Mouse (Mus musculus) hindbrain, embryonic 11.5 days (tissue): ENCODE data around the gene Sfxn3. TPM values are rescaled to one million over a fixed set of nuclear protein-coding genes. Genes with fewer than 3 reads are reported as not detected.

Experiments
- ATAC-seq: fragments of 200-750 bp; cut with Nextera tagmentation; 2 replicates; pipeline ENCODE4 v1.8.0; 2017; ENCODE audit warnings: mild to moderate bottlenecking, moderate TSS enrichment, moderate library complexity; ENCODE audit not compliant: low FRiP score
- DNase-seq: peaks from one replicate; pipeline ENCODE4 v3.0.0-alpha.2; 2015; ENCODE audit warnings: low spot score
- H3K27ac ChIP-seq: fragments of 300-500 bp; sonication (generic); 2 replicates; pipeline ENCODE4 v1.5.1; 2014; ENCODE audit warnings: mild to moderate bottlenecking, low read depth, low read length
- H3K27me3 ChIP-seq: fragments of 300-500 bp; sonication (generic); 2 replicates; pipeline ENCODE4 v1.6.1; 2014; ENCODE audit warnings: mild to moderate bottlenecking, low read length, moderate library complexity, mixed read lengths; ENCODE audit not compliant: control insufficient read depth, insufficient read depth
- H3K36me3 ChIP-seq: fragments of 300-500 bp; sonication (generic); 2 replicates; pipeline ENCODE4 v1.6.1; 2014; ENCODE audit warnings: mild to moderate bottlenecking, low read length, moderate library complexity, mixed read lengths; ENCODE audit not compliant: control insufficient read depth, insufficient read depth
- H3K4me1 ChIP-seq: fragments of 300-500 bp; sonication (generic); replicated peaks from 2 replicates; pipeline ENCODE4 v1.6.1; 2014; ENCODE audit warnings: low read length, mixed read lengths; ENCODE audit not compliant: control insufficient read depth, insufficient read depth
- H3K4me2 ChIP-seq: fragments of 300-500 bp; sonication (generic); replicated peaks from 2 replicates; pipeline ENCODE4 v1.6.1; 2014; ENCODE audit warnings: mild to moderate bottlenecking, low read depth, low read length
- H3K4me3 ChIP-seq: fragments of 300-500 bp; sonication (generic); 2 replicates; pipeline ENCODE4 v1.5.1; 2014; ENCODE audit warnings: low read depth, low read length
- H3K9ac ChIP-seq: fragments of 300-500 bp; sonication (generic); 2 replicates; pipeline ENCODE4 v1.6.1; 2014; ENCODE audit warnings: low read depth, low read length
- H3K9me3 ChIP-seq: fragments of 300-500 bp; sonication (generic); 2 replicates; pipeline ENCODE4 v1.6.1; 2016; ENCODE audit warnings: low read length; ENCODE audit not compliant: control insufficient read depth
- WGBS: fragments of 180-500 bp; shearing (Covaris S2); extraction: QIAGEN DNeasy Blood & Tissue Kit; methylation state at CpG from one replicate; pipeline ENCODE4 v1.1.7; 2014; 5-methylcytosine and 5-hydroxymethylcytosine counted together
- polyA plus RNA-seq: library from polyadenylated mRNA; unstranded; fragments of >200 nt; fragmentation: Nextera tagmentation; extraction: Ambion mirVana; gene quantifications from 2 replicates; pipeline ENCODE4 v1.2.1, GENCODE M21; 2014

Sfxn3 gene
- polyA plus RNA-seq, 1 experiment from 2014 or later: 23.8 TPM

GRCm38 (mm10) chr19:45016341-45017215 lies 30.7 kb upstream of the Sfxn3 start:
- peak; percentile 31 for ATAC-seq
- Histone ChIP-seq H3K9ac (peak overlapping the region; percentile 91), H3K4me2 (peak overlapping the region; percentile 71), H3K27me3 (no peaks in the 10 kb centered on the region), H3K36me3 (0 out of 2 replicates have a peak, but pooled peaks cover 3% of the 10 kb centered on the region), H3K4me1 (peaks cover 14% of the 10 kb centered on the region), H3K4me3 (peak overlapping the region; percentile 69), H3K27ac (peak overlapping the region; percentile 97), H3K9me3 (no peaks in the 10 kb centered on the region)
- peak; percentile 73 for DNase-seq
- under 1% methylated on average over 17 of the region's 18 CpGs for WGBS

- peak overlapping the region; percentile 71 for H3K4me2 ChIP-seq
- DNase-seq (peak; percentile 89), ATAC-seq (peak; percentile 80)
- peak overlapping the region; percentile 91 for H3K9ac ChIP-seq
- H3K9me3 ChIP-seq: no peaks in the 10 kb centered on the region
- H3K4me1 ChIP-seq: peaks cover 16% of the 10 kb centered on the region
- H3K27me3 ChIP-seq: no peaks in the 10 kb centered on the region
- H3K36me3 ChIP-seq: 0 out of 2 replicates have a peak, but pooled peaks cover 4% of the 10 kb centered on the region
- 0% methylated on average over 26 of the region's 27 CpGs for WGBS
- H3K27ac ChIP-seq: peak overlapping the region; percentile 97
- peak overlapping the region; percentile 69 for H3K4me3 ChIP-seq
Measured at GRCm38 (mm10) chr19:45017216-45017771, 30.0 kb upstream of the Sfxn3 start.

DNA sequence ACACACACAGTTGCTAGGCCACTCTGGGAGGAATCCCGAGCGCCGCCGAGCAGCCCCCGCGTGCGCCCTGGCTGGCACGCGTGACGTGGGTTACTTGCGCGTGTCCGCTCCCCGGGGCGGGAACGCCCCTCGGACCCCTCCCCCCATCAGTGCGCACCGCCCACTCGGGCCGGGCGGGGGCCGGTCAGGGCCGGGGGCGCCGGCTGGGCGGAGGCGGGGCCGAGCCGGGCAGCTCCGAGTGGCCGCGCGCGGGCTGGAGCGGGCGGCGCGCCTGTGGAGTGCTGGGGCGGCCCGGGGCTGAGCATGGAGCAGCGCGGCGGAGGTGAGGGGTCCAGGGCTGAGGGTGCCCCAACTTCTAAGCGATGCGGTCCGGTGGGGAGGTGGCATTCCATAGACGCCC lies 29.4 kb upstream of the Sfxn3 start:
- Histone ChIP-seq H3K27ac (peak overlapping the region; percentile 97), H3K27me3 (no peaks in the 10 kb centered on the region), H3K9ac (peak overlapping the region; percentile 91), H3K4me3 (peak overlapping the region; percentile 69), H3K4me1 (peaks cover 16% of the 10 kb centered on the region), H3K9me3 (no peaks in the 10 kb centered on the region), H3K36me3 (0 out of 2 replicates have a peak, but pooled peaks cover 7% of the 10 kb centered on the region), H3K4me2 (peak overlapping the region; percentile 71)
- DNase-seq (peak; percentile 89), ATAC-seq (peak; percentile 69)
- WGBS: 0% methylated on average over 28 of the region's 48 CpGs

DNA sequence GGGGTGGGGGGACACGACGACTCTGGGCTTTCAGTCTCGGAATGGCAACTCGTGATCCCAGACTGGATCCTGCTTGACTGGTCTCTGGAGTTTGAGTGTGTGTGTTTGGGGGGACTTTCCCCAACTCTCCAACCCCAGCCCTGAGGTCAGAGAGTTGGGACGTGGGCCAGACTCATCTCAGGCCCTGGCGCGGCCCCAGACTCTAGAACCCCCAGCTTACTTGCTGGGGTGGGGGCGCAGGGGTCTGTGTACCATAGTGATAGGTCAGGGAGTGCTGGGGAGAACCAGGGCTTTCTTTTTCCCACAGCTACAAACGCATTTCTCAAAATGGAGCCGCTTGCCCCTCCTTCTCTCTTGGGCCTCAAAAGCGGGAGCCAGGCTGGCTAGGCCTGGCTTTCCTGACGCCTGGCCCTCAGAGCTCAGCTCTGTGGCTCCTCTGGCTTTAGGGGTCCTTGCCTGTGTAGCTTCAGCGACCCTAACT lies 28.9 kb upstream of the Sfxn3 start:
- H3K27ac ChIP-seq: peak overlapping the region; percentile 97
- peaks cover 8% of the 10 kb centered on the region; the same call in 1 of the 2 replicates for H3K36me3 ChIP-seq
- peak overlapping the region; percentile 69 for H3K4me3 ChIP-seq
- H3K27me3 ChIP-seq: no peaks in the 10 kb centered on the region
- H3K4me2 ChIP-seq: peak overlapping the region; percentile 71
- ATAC-seq: peak; percentile 3; the same call in 1 of the 2 replicates
- peak overlapping the region; percentile 91 for H3K9ac ChIP-seq
- H3K9me3 ChIP-seq: no peaks in the 10 kb centered on the region
- H3K4me1 ChIP-seq: peaks cover 16% of the 10 kb centered on the region
- DNase-seq: peak; percentile 58
- WGBS: under 1% methylated on average over 13 of the region's 13 CpGs

GRCm38 (mm10) chr19:45020348-45020747 lies 27.0 kb upstream of the Sfxn3 start:
- 75% methylated on average over 6 of the region's 6 CpGs for WGBS
- Histone ChIP-seq H3K4me1 (peaks cover 13% of the 10 kb centered on the region), H3K4me3 (no peak overlapping the region), H3K27ac (no peak overlapping the region), H3K9me3 (no peaks in the 10 kb centered on the region), H3K9ac (no peak overlapping the region), H3K4me2 (no peak overlapping the region), H3K27me3 (no peaks in the 10 kb centered on the region), H3K36me3 (peaks cover 18% of the 10 kb centered on the region)
- ATAC-seq (no peak), DNase-seq (no peak)

GRCm38 (mm10) chr19:45021362-45021761 lies 25.9 kb upstream of the Sfxn3 start:
- Histone ChIP-seq H3K4me1 (peaks cover 11% of the 10 kb centered on the region), H3K27me3 (no peaks in the 10 kb centered on the region), H3K4me3 (no peak overlapping the region), H3K4me2 (no peak overlapping the region), H3K9me3 (no peaks in the 10 kb centered on the region), H3K36me3 (peaks cover 22% of the 10 kb centered on the region), H3K9ac (no peak overlapping the region), H3K27ac (no peak overlapping the region)
- no peak for DNase-seq
- 91% methylated on average over 15 of the region's 15 CpGs for WGBS
- ATAC-seq: no peak

DNA sequence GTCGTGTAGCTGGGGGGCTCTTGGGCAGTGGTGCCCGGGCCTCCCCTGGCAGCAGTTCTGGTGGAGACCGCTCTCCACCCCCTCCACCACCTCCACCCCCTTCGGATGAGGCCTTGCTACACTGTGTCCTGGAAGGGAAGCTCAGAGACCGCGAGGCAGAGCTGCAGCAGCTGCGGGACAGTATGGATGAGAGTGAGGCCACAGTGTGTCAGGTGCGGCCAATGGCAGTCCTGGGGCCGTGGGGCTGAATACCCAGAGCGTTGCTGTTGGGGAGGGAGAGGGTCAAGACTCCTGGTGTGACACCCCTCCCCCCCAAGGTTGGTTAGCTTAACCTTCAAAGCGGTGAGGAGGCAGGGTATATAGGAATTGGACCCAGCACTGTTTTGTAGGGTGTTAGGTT lies 23.3 kb upstream of the Sfxn3 start:
- H3K4me2 ChIP-seq: no peak overlapping the region
- H3K27ac ChIP-seq: no peak overlapping the region
- 86% methylated on average over 11 of the region's 11 CpGs for WGBS
- peaks cover 30% of the 10 kb centered on the region for H3K36me3 ChIP-seq
- 0 out of 2 replicates have a peak, but pooled peaks have one; percentile 28 for ATAC-seq
- H3K9me3 ChIP-seq: no peaks in the 10 kb centered on the region
- no peaks in the 10 kb centered on the region for H3K27me3 ChIP-seq
- no peak overlapping the region for H3K4me3 ChIP-seq
- no peak overlapping the region for H3K9ac ChIP-seq
- H3K4me1 ChIP-seq: peaks cover 6% of the 10 kb centered on the region
- DNase-seq: no peak

GRCm38 (mm10) chr19:45024775-45025174 lies 22.5 kb upstream of the Sfxn3 start:
- H3K4me3 ChIP-seq: no peak overlapping the region
- WGBS: 81% methylated on average over 20 of the region's 20 CpGs
- peaks cover 30% of the 10 kb centered on the region for H3K36me3 ChIP-seq
- H3K27me3 ChIP-seq: no peaks in the 10 kb centered on the region
- no peaks in the 10 kb centered on the region for H3K9me3 ChIP-seq
- no peak overlapping the region for H3K27ac ChIP-seq
- H3K4me1 ChIP-seq: peaks cover 6% of the 10 kb centered on the region
- H3K9ac ChIP-seq: no peak overlapping the region
- no peak overlapping the region for H3K4me2 ChIP-seq
- no peak for ATAC-seq
- DNase-seq: no peak
